Mouse (Mus musculus): Measurements from ENCODE around the gene Tia1. TPM values are rescaled to one million over a fixed set of nuclear protein-coding genes. Genes with fewer than 3 reads are reported as not detected.

Tia1 gene
- polyA plus RNA-seq, 1 experiment from 2014 or later, result 46.2 TPM

- H3K4me3 ChIP-seq, result peak overlapping the region; percentile 89
- no peak overlapping the region for H3K27ac ChIP-seq
- ATAC-seq, result no peak
- H3K4me1 ChIP-seq, result peaks cover 19% of the 10 kb centered on the region
- peak overlapping the region; percentile 90 for H3K9ac ChIP-seq
- 84% methylated on average over 1 of the region's 1 CpGs for WGBS (ENCODE audit: insufficient replicate concordance)
- no peaks in the 10 kb centered on the region for H3K27me3 ChIP-seq (replicated peaks)
- no peaks in the 10 kb centered on the region for H3K9me3 ChIP-seq (replicated peaks)
- H3K4me2 ChIP-seq, result peak overlapping the region; percentile 88
- H3K36me3 ChIP-seq, result peaks cover 59% of the 10 kb centered on the region
These were observed 35.5 kb downstream of the Tia1 start for GRCm38 (mm10) chr6:86439531-86439930.

- Histone ChIP-seq H3K9me3 (replicated peaks) (no peaks in the 10 kb centered on the region), H3K36me3 (peaks cover 61% of the 10 kb centered on the region), H3K4me2 (no peak overlapping the region), H3K4me1 (peaks cover 19% of the 10 kb centered on the region), H3K4me3 (no peak overlapping the region), H3K27ac (no peak overlapping the region), H3K9ac (no peak overlapping the region), H3K27me3 (replicated peaks) (no peaks in the 10 kb centered on the region)
- WGBS (ENCODE audit: insufficient replicate concordance), result 88% methylated on average over 10 of the region's 10 CpGs
- ATAC-seq, result no peak
These were observed 37.6 kb downstream of the Tia1 start for GRCm38 (mm10) chr6:86441571-86441970.

- H3K9me3 ChIP-seq (replicated peaks), result no peaks in the 10 kb centered on the region
- H3K27me3 ChIP-seq (replicated peaks), result no peaks in the 10 kb centered on the region
- peaks cover 90% of the 10 kb centered on the region for H3K36me3 ChIP-seq
- 87% methylated on average over 18 of the region's 18 CpGs for WGBS (ENCODE audit: insufficient replicate concordance)
- 0 out of 2 replicates have a peak, but pooled peaks cover 4% of the 10 kb centered on the region for H3K4me1 ChIP-seq
- H3K9ac ChIP-seq, result no peak overlapping the region
- no peak overlapping the region for H3K4me3 ChIP-seq
- no peak overlapping the region for H3K27ac ChIP-seq
- ATAC-seq, result no peak
- no peak overlapping the region for H3K4me2 ChIP-seq
These were observed 41.5 kb downstream of the Tia1 start for GRCm38 (mm10) chr6:86445551-86445950.

GRCm38 (mm10) chr6:86446927-86447568, 43.0 kb downstream of the Tia1 start:
- WGBS (ENCODE audit: insufficient replicate concordance), result 52% methylated on average over 1 of the region's 1 CpGs
- ATAC-seq, result no peak
- Histone ChIP-seq H3K4me3 (no peak overlapping the region), H3K27me3 (replicated peaks) (no peaks in the 10 kb centered on the region), H3K36me3 (peaks cover 88% of the 10 kb centered on the region), H3K9me3 (replicated peaks) (no peaks in the 10 kb centered on the region), H3K9ac (no peak overlapping the region), H3K4me2 (no peak overlapping the region), H3K4me1 (0 out of 2 replicates have a peak, but pooled peaks cover 4% of the 10 kb centered on the region), H3K27ac (peak overlapping the region; percentile 32; the same call in 1 of the 2 replicates)

- no peak for ATAC-seq
- Histone ChIP-seq H3K4me1 (peaks cover 10% of the 10 kb centered on the region; the same call in 1 of the 2 replicates), H3K4me3 (no peak overlapping the region), H3K27ac (no peak overlapping the region), H3K9me3 (replicated peaks) (no peaks in the 10 kb centered on the region), H3K9ac (no peak overlapping the region), H3K27me3 (replicated peaks) (no peaks in the 10 kb centered on the region), H3K4me2 (no peak overlapping the region), H3K36me3 (peaks cover 91% of the 10 kb centered on the region)
- 77% methylated on average over 3 of the region's 3 CpGs for WGBS (ENCODE audit: insufficient replicate concordance)
These were observed 52.7 kb downstream of the Tia1 start for GRCm38 (mm10) chr6:86456727-86457126.

- no peak overlapping the region for H3K27ac ChIP-seq
- 75% methylated on average over 3 of the region's 3 CpGs for WGBS (ENCODE audit: insufficient replicate concordance)
- peaks cover 92% of the 10 kb centered on the region for H3K36me3 ChIP-seq
- H3K4me1 ChIP-seq, result 0 out of 2 replicates have a peak, but pooled peaks cover 2% of the 10 kb centered on the region
- no peak overlapping the region for H3K4me3 ChIP-seq
- no peaks in the 10 kb centered on the region for H3K27me3 ChIP-seq (replicated peaks)
- no peak for ATAC-seq
- no peak overlapping the region for H3K9ac ChIP-seq
- H3K9me3 ChIP-seq (replicated peaks), result no peaks in the 10 kb centered on the region
- H3K4me2 ChIP-seq, result no peak overlapping the region
These were observed 59.1 kb downstream of the Tia1 start for GRCm38 (mm10) chr6:86463079-86463478.

GRCm38 (mm10) chr6:86471317-86471716, 67.3 kb downstream of the Tia1 start:
- Histone ChIP-seq H3K4me2 (peak overlapping the region; percentile 87), H3K4me1 (peaks cover 38% of the 10 kb centered on the region), H3K9me3 (replicated peaks) (no peaks in the 10 kb centered on the region), H3K36me3 (peaks cover 39% of the 10 kb centered on the region), H3K4me3 (peak overlapping the region; percentile 63), H3K27ac (peak overlapping the region; percentile 82), H3K9ac (peak overlapping the region; percentile 79), H3K27me3 (replicated peaks) (no peaks in the 10 kb centered on the region)
- whole genome bisulfite sequencing (ENCODE audit: insufficient replicate concordance), result 55% methylated on average over 3 of the region's 3 CpGs
- ATAC-seq, result no peak

GRCm38 (mm10) chr6:86471760-86472099, 67.7 kb downstream of the Tia1 start:
- H3K36me3 ChIP-seq, result peaks cover 35% of the 10 kb centered on the region
- no peaks in the 10 kb centered on the region for H3K27me3 ChIP-seq (replicated peaks)
- no peaks in the 10 kb centered on the region for H3K9me3 ChIP-seq (replicated peaks)
- H3K4me2 ChIP-seq, result peak overlapping the region; percentile 87
- ATAC-seq, result peak; percentile 40
- WGBS (ENCODE audit: insufficient replicate concordance), result 12% methylated on average over 9 of the region's 9 CpGs
- H3K4me3 ChIP-seq, result peak overlapping the region; percentile 63
- peaks cover 41% of the 10 kb centered on the region for H3K4me1 ChIP-seq
- H3K27ac ChIP-seq, result peak overlapping the region; percentile 82
- peak overlapping the region; percentile 79 for H3K9ac ChIP-seq

- peak overlapping the region; percentile 63 for H3K4me3 ChIP-seq
- ATAC-seq, result peak; percentile 93
- peak overlapping the region; percentile 87 for H3K4me2 ChIP-seq
- no peaks in the 10 kb centered on the region for H3K27me3 ChIP-seq (replicated peaks)
- under 1% methylated on average over 56 of the region's 56 CpGs for WGBS (ENCODE audit: insufficient replicate concordance)
- peaks cover 29% of the 10 kb centered on the region for H3K36me3 ChIP-seq
- peaks cover 42% of the 10 kb centered on the region for H3K4me1 ChIP-seq
- peak overlapping the region; percentile 79 for H3K9ac ChIP-seq
- peak overlapping the region; percentile 82 for H3K27ac ChIP-seq
- H3K9me3 ChIP-seq (replicated peaks), result no peaks in the 10 kb centered on the region
These were observed 68.3 kb downstream of the Tia1 start for GRCm38 (mm10) chr6:86472100-86472955.

- peaks cover 22% of the 10 kb centered on the region for H3K36me3 ChIP-seq
- H3K4me1 ChIP-seq, result peaks cover 47% of the 10 kb centered on the region
- no peak for ATAC-seq
- 57% methylated on average over 7 of the region's 7 CpGs for WGBS (ENCODE audit: insufficient replicate concordance)
- peak overlapping the region; percentile 87 for H3K4me2 ChIP-seq
- no peaks in the 10 kb centered on the region for H3K27me3 ChIP-seq (replicated peaks)
- H3K4me3 ChIP-seq, result peak overlapping the region; percentile 63
- peak overlapping the region; percentile 79 for H3K9ac ChIP-seq
- H3K27ac ChIP-seq, result peak overlapping the region; percentile 82
- H3K9me3 ChIP-seq (replicated peaks), result no peaks in the 10 kb centered on the region
These were observed 69.1 kb downstream of the Tia1 start for GRCm38 (mm10) chr6:86473077-86473476.

GRCm38 (mm10) chr6:86474072-86474471, 70.1 kb downstream of the Tia1 start:
- 84% methylated on average over 5 of the region's 5 CpGs for WGBS (ENCODE audit: insufficient replicate concordance)
- ATAC-seq, result no peak
- no peak overlapping the region for H3K27ac ChIP-seq

GRCm38 (mm10) chr6:86474646-86475181, 70.7 kb downstream of the Tia1 start:
- Histone ChIP-seq H3K4me3 (no peak overlapping the region), H3K27me3 (replicated peaks) (no peaks in the 10 kb centered on the region), H3K9me3 (replicated peaks) (no peaks in the 10 kb centered on the region), H3K36me3 (peaks cover 10% of the 10 kb centered on the region), H3K4me1 (peaks cover 63% of the 10 kb centered on the region), H3K27ac (peak overlapping the region; percentile 50; the same call in 1 of the 2 replicates), H3K4me2 (no peak overlapping the region), H3K9ac (no peak overlapping the region)
- no peak for ATAC-seq

More at GRCm38 (mm10) chr6:86474072-86474471, 70.1 kb downstream of the Tia1 start:
- Histone ChIP-seq H3K4me2 (no peak overlapping the region), H3K9ac (no peak overlapping the region), H3K4me1 (peaks cover 56% of the 10 kb centered on the region), H3K4me3 (no peak overlapping the region), H3K27me3 (replicated peaks) (no peaks in the 10 kb centered on the region), H3K36me3 (peaks cover 17% of the 10 kb centered on the region), H3K9me3 (replicated peaks) (no peaks in the 10 kb centered on the region)
